ENCODE assay signal across 25 mouse cellular contexts in the genomic region with DNA sequence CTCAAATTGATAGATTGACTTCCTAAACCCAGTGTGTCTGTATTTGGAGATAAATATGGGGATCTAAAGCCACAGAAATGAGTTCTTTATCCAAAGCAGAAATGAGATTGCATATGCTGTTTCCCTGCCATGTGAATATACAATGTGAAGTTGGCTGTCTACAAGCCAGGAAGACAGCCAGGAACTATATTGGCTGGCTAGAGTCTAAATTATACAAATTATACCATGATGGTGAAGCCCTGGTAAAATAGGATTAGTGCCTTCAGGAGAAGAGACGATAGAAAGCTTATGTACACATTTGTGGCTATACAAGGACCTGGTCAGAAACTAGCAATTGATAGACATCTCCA. TPM values are rescaled to one million over a fixed set of nuclear protein-coding genes. Genes with fewer than 3 reads are reported as not detected.
DNase-seq lines count a peak whose midpoint lies in the region; ATAC-seq and TF ChIP-seq lines count a peak whose summit lies in the region.
"Had no signal": no experiment of that assay in that cellular context is flagged by ENCODE, and none has a peak within 500 bp of the region (broad histone marks: within the 10 kb centered on the region; RNA-seq: fewer than 3 reads in every experiment).

No protein-coding gene starts in this region.

- H3K27me3 ChIP-seq in forebrain, embryonic 13.5 days: no peaks in the 10 kb centered on the region
- H3K27me3 ChIP-seq in forebrain, embryonic 12.5 days: no peaks in the 10 kb centered on the region
- H3K27me3 ChIP-seq in forebrain, postnatal 0 days (ENCODE audit: insufficient read depth, low read length): no peaks in the 10 kb centered on the region
- H3K27me3 ChIP-seq: embryonic facial prominence, embryonic 12.5 days; embryonic facial prominence, embryonic 15.5 days; heart, embryonic 12.5 days; heart, embryonic 15.5 days; hindbrain, embryonic 13.5 days; intestine, embryonic 15.5 days had no signal

- no peak overlapping the region for H3K4me3 ChIP-seq in forebrain, embryonic 13.5 days
- H3K4me3 ChIP-seq in forebrain, embryonic 12.5 days (replicated peaks): no peak overlapping the region
- no peak overlapping the region for H3K4me3 ChIP-seq in forebrain, postnatal 0 days (ENCODE audit: low read depth, low read length)
- H3K4me3 ChIP-seq: embryonic facial prominence, embryonic 12.5 days; embryonic facial prominence, embryonic 15.5 days; heart, embryonic 12.5 days; heart, embryonic 15.5 days; hindbrain, embryonic 10.5 days; hindbrain, embryonic 13.5 days; intestine, embryonic 15.5 days had no signal

- no peak overlapping the region for H3K9ac ChIP-seq in forebrain, embryonic 13.5 days
- H3K9ac ChIP-seq in forebrain, embryonic 12.5 days: no peak overlapping the region
- H3K9ac ChIP-seq in forebrain, postnatal 0 days: no peak overlapping the region
- H3K9ac ChIP-seq: embryonic facial prominence, embryonic 12.5 days; embryonic facial prominence, embryonic 15.5 days; heart, embryonic 12.5 days; heart, embryonic 15.5 days; hindbrain, embryonic 13.5 days; intestine, embryonic 15.5 days had no signal

- WGBS in forebrain, embryonic 13.5 days: 74% methylated on average over 1 of the region's 1 CpGs
- WGBS in forebrain, embryonic 12.5 days: 86% methylated on average over 1 of the region's 1 CpGs
- 55% methylated on average over 1 of the region's 1 CpGs for WGBS in forebrain, postnatal 0 days

- H3K4me1 ChIP-seq in forebrain, embryonic 13.5 days: no peaks in the 10 kb centered on the region
- H3K4me1 ChIP-seq in forebrain, embryonic 12.5 days: no peaks in the 10 kb centered on the region
- H3K4me1 ChIP-seq in forebrain, postnatal 0 days (ENCODE audit: insufficient read depth): no peaks in the 10 kb centered on the region
- H3K4me1 ChIP-seq: embryonic facial prominence, embryonic 12.5 days; embryonic facial prominence, embryonic 15.5 days; hindbrain, embryonic 10.5 days; hindbrain, embryonic 13.5 days; intestine, embryonic 15.5 days had no signal

- H3K9me3 ChIP-seq in forebrain, embryonic 13.5 days (replicated peaks): no peaks in the 10 kb centered on the region
- H3K9me3 ChIP-seq in forebrain, embryonic 12.5 days: no peaks in the 10 kb centered on the region
- H3K9me3 ChIP-seq in forebrain, postnatal 0 days (ENCODE audit: low read length): no peaks in the 10 kb centered on the region
- H3K9me3 ChIP-seq: embryonic facial prominence, embryonic 12.5 days; embryonic facial prominence, embryonic 15.5 days; heart, embryonic 12.5 days; heart, embryonic 15.5 days; hindbrain, embryonic 10.5 days; hindbrain, embryonic 13.5 days; intestine, embryonic 15.5 days had no signal

- TF ChIP-seq CTCF in forebrain, postnatal 0 days (IDR thresholded peaks at IDR 0.05; ENCODE audit: low read depth): no peak

- no peak overlapping the region for H3K27ac ChIP-seq in forebrain, embryonic 13.5 days
- no peak overlapping the region for H3K27ac ChIP-seq in forebrain, embryonic 12.5 days
- peak overlapping the region; percentile 22; the same call in 1 of the 2 replicates for H3K27ac ChIP-seq in forebrain, postnatal 0 days (ENCODE audit: low read depth, low read length)
- H3K27ac ChIP-seq: embryonic facial prominence, embryonic 12.5 days; embryonic facial prominence, embryonic 15.5 days; heart, embryonic 15.5 days; hindbrain, embryonic 10.5 days; hindbrain, embryonic 13.5 days; intestine, embryonic 15.5 days had no signal

- DNase-seq in frontal cortex, postnatal 10 days (ENCODE audit: low spot score in 2 of 2): no peak
- DNase-seq in forebrain, postnatal 0 days: peak; percentile 71
- DNase-seq in cerebellum, adult 8-10 months: no peak
- DNase-seq: adrenal gland, postnatal 10 days; adrenal gland, postnatal 36 days; cerebellum, adult 18-20 months; cerebellum, adult 9-11 months; cerebellum, postnatal 25 days; gastrocnemius, postnatal 25 days; heart, adult 18-20 months; heart, postnatal 10 days; heart, postnatal 36 days; kidney, adult 11 months; kidney, adult 8-10 months had no signal

- peak; percentile 45; the same call in 1 of the 2 replicates for ATAC-seq in forebrain, embryonic 13.5 days
- ATAC-seq in forebrain, embryonic 12.5 days (ENCODE audit: low FRiP score): no peak
- peak; percentile 62 for ATAC-seq in frontal cortex, adult (ENCODE audit: low TSS enrichment)
- peak; percentile 67 for ATAC-seq in forebrain, postnatal 0 days
- ATAC-seq: hindbrain, embryonic 16.5 days; intestine, embryonic 15.5 days had no signal

- H3K4me2 ChIP-seq in forebrain, embryonic 13.5 days: no peak overlapping the region
- no peak overlapping the region for H3K4me2 ChIP-seq in forebrain, embryonic 12.5 days
- H3K4me2 ChIP-seq in forebrain, postnatal 0 days (ENCODE audit: low read depth): no peak overlapping the region
- H3K4me2 ChIP-seq: embryonic facial prominence, embryonic 12.5 days; embryonic facial prominence, embryonic 15.5 days; heart, embryonic 12.5 days; heart, embryonic 15.5 days; hindbrain, embryonic 13.5 days; intestine, embryonic 15.5 days had no signal

- no peaks in the 10 kb centered on the region for H3K36me3 ChIP-seq in forebrain, embryonic 13.5 days (ENCODE audit: poor library complexity, severe bottlenecking)
- H3K36me3 ChIP-seq in forebrain, embryonic 12.5 days (replicated peaks): no peaks in the 10 kb centered on the region
- no peaks in the 10 kb centered on the region for H3K36me3 ChIP-seq in forebrain, postnatal 0 days (ENCODE audit: insufficient read depth)
- H3K36me3 ChIP-seq: embryonic facial prominence, embryonic 12.5 days; embryonic facial prominence, embryonic 15.5 days; heart, embryonic 12.5 days; heart, embryonic 15.5 days; hindbrain, embryonic 10.5 days; hindbrain, embryonic 13.5 days; intestine, embryonic 15.5 days had no signal

RNA-seq across cellular contexts. Expression of a gene that starts 38.5 kb away (rescaled TPM):
- polyA plus RNA-seq in forebrain, embryonic 13.5 days (2015; fragmentation: Nextera tagmentation; extraction: Ambion mirVana): 0.72 and 0.97 TPM in 2 replicates
- 0.36 and 0.88 TPM in 2 replicates for polyA plus RNA-seq in forebrain, embryonic 12.5 days (2016; fragmentation: Nextera tagmentation; extraction: Ambion mirVana)
- total RNA-seq in forebrain, postnatal 0 days (2014; rRNA removed): 17.7 and 18.9 TPM in 2 replicates
- polyA plus RNA-seq in forebrain, postnatal 0 days (2015; fragmentation: Nextera tagmentation; extraction: Ambion mirVana): 2.8 and 3.4 TPM in 2 replicates
